Mouse (Mus musculus) hindbrain, embryonic 16.5 days (tissue): ENCODE measurements at regions not wholly inside any gene's neighbourhood (a gene's known extent, or its start where the extent isn't known, plus 50 kb on each side); places are given as distances from the start of the nearest gene placed in this dataset.

Source experiments
- ATAC-seq: fragments of 200-750 bp; cut with Nextera tagmentation; 2 replicates; pipeline ENCODE4 v1.8.0; 2017; ENCODE audit warnings: moderate TSS enrichment, moderate library complexity
- H3K27ac ChIP-seq: fragments of 300-500 bp; sonication (generic); 2 replicates; pipeline ENCODE4 v1.5.1; 2014; ENCODE audit warnings: low read depth, mild to moderate bottlenecking, control low read depth, low read length, moderate library complexity
- H3K27me3 ChIP-seq: fragments of 300-500 bp; sonication (generic); replicated peaks from 2 replicates; pipeline ENCODE4 v1.6.1; 2014; ENCODE audit warnings: low read length; ENCODE audit not compliant: control insufficient read depth, insufficient read depth
- H3K36me3 ChIP-seq: fragments of 300-500 bp; sonication (generic); 2 replicates; pipeline ENCODE4 v1.6.1; 2014; ENCODE audit warnings: mild to moderate bottlenecking, low read length, moderate library complexity, mixed read lengths; ENCODE audit not compliant: control insufficient read depth, insufficient read depth
- H3K4me1 ChIP-seq: fragments of 300-500 bp; sonication (generic); 2 replicates; pipeline ENCODE4 v1.6.1; 2014; ENCODE audit warnings: low read depth, low read length; ENCODE audit not compliant: control insufficient read depth, insufficient read depth
- H3K4me2 ChIP-seq: fragments of 300-500 bp; sonication (generic); 2 replicates; pipeline ENCODE4 v1.6.1; 2014; ENCODE audit warnings: mild to moderate bottlenecking, low read length, control low read depth, moderate library complexity
- H3K4me3 ChIP-seq: fragments of 300-500 bp; sonication (generic); 2 replicates; pipeline ENCODE4 v1.5.1; 2014; ENCODE audit warnings: mild to moderate bottlenecking, low read length, control low read depth, moderate library complexity
- H3K9ac ChIP-seq: fragments of 300-500 bp; sonication (generic); 2 replicates; pipeline ENCODE4 v1.6.1; 2014; ENCODE audit warnings: low read depth, mild to moderate bottlenecking, control low read depth, low read length, moderate library complexity
- H3K9me3 ChIP-seq: fragments of 300-500 bp; sonication (generic); 2 replicates; pipeline ENCODE4 v1.6.1; 2014; ENCODE audit warnings: mild to moderate bottlenecking, low read length, moderate library complexity; ENCODE audit not compliant: control insufficient read depth
- WGBS: fragments of 180-500 bp; shearing (Covaris S2); extraction: QIAGEN DNeasy Blood & Tissue Kit; methylation state at CpG from one replicate; pipeline ENCODE4 v1.1.7; 2014; 5-methylcytosine and 5-hydroxymethylcytosine counted together

DNA sequence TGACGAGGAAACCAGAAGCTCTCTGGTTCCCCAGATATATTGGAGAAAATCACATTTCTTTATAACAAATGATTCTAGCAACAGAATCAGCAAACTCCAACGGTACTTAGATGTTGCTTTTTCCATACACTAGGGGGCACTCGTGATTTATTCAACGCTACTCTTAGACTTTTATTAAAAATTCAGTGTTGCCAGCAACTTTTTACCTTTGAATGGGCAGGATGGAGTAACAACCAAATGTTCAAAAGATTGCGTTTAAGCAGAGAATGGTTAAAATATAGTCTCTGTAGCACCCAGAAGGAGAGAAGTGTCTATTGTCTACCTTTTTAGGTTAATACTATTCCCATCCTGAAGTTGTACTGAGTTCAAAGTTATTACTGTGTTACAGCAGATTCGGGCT, 715.4 kb upstream of the Cblb start:
- H3K4me1 ChIP-seq, result no peaks in the 10 kb centered on the region
- 18% methylated on average over 6 of the region's 6 CpGs for whole genome bisulfite sequencing
- H3K27ac ChIP-seq, result no peak overlapping the region
- no peak overlapping the region for H3K4me3 ChIP-seq
- no peaks in the 10 kb centered on the region for H3K9me3 ChIP-seq
- no peak for ATAC-seq
- H3K4me2 ChIP-seq, result no peak overlapping the region
- no peaks in the 10 kb centered on the region for H3K36me3 ChIP-seq
- H3K9ac ChIP-seq, result no peak overlapping the region
- H3K27me3 ChIP-seq, result no peaks in the 10 kb centered on the region

- 63% methylated on average over 1 of the region's 1 CpGs for WGBS
- no peaks in the 10 kb centered on the region for H3K4me1 ChIP-seq
- H3K4me2 ChIP-seq, result no peak overlapping the region
- no peak overlapping the region for H3K4me3 ChIP-seq
- no peaks in the 10 kb centered on the region for H3K36me3 ChIP-seq
- H3K27ac ChIP-seq, result no peak overlapping the region
- no peak for ATAC-seq
- H3K9me3 ChIP-seq, result no peaks in the 10 kb centered on the region
- H3K27me3 ChIP-seq, result no peaks in the 10 kb centered on the region
- no peak overlapping the region for H3K9ac ChIP-seq
Observed at GRCm38 (mm10) chr16:51332262-51332661, 698.8 kb upstream of the Cblb start.

GRCm38 (mm10) chr16:51334972-51335371, 696.1 kb upstream of the Cblb start:
- ATAC-seq, result peak; percentile 34; the same call in 1 of the 2 replicates

GRCm38 (mm10) chr16:51347120-51347519, 683.9 kb upstream of the Cblb start:
- H3K36me3 ChIP-seq, result no peaks in the 10 kb centered on the region
- no peak overlapping the region for H3K27ac ChIP-seq
- no peaks in the 10 kb centered on the region for H3K4me1 ChIP-seq
- no peak overlapping the region for H3K4me2 ChIP-seq
- no peak for ATAC-seq
- no peaks in the 10 kb centered on the region for H3K27me3 ChIP-seq
- no peak overlapping the region for H3K9ac ChIP-seq
- no peaks in the 10 kb centered on the region for H3K9me3 ChIP-seq
- no peak overlapping the region for H3K4me3 ChIP-seq

More at GRCm38 (mm10) chr16:51334972-51335371, 696.1 kb upstream of the Cblb start:
- Histone ChIP-seq H3K4me1 (no peaks in the 10 kb centered on the region), H3K9me3 (no peaks in the 10 kb centered on the region), H3K27me3 (no peaks in the 10 kb centered on the region), H3K9ac (no peak overlapping the region), H3K4me3 (no peak overlapping the region), H3K27ac (no peak overlapping the region), H3K36me3 (no peaks in the 10 kb centered on the region), H3K4me2 (no peak overlapping the region)
- 80% methylated on average over 7 of the region's 7 CpGs for WGBS

- H3K36me3 ChIP-seq, result no peaks in the 10 kb centered on the region
- 59% methylated on average over 4 of the region's 4 CpGs for WGBS
- no peaks in the 10 kb centered on the region for H3K4me1 ChIP-seq
- no peak overlapping the region for H3K27ac ChIP-seq
- no peaks in the 10 kb centered on the region for H3K27me3 ChIP-seq
- no peaks in the 10 kb centered on the region for H3K9me3 ChIP-seq
- no peak overlapping the region for H3K4me3 ChIP-seq
- no peak overlapping the region for H3K4me2 ChIP-seq
- peak; percentile 78 for ATAC-seq
- no peak overlapping the region for H3K9ac ChIP-seq
Observed at GRCm38 (mm10) chr16:51352151-51352550, 678.9 kb upstream of the Cblb start.

DNA sequence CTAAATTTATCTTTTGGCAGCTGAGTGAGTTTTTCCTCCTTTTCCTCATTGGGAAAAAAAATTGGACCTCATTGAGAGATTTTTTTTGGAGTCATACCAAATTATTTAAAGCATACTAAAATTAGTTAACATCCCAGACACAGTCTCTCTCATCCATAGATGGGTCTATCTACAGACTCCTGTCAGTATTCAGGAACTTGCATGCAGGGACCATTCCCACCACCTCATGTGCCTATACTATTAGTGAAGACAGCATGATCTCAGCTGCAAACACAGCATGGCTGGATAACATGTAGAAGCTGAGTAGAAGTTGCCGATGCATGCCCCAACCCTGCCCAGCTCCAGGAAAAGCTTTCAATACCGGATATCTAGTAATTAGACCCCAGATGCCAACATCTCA, 677.2 kb upstream of the Cblb start:
- H3K36me3 ChIP-seq, result no peaks in the 10 kb centered on the region
- H3K9ac ChIP-seq, result no peak overlapping the region
- H3K4me2 ChIP-seq, result no peak overlapping the region
- H3K4me3 ChIP-seq, result no peak overlapping the region
- no peaks in the 10 kb centered on the region for H3K4me1 ChIP-seq
- H3K9me3 ChIP-seq, result no peaks in the 10 kb centered on the region
- H3K27ac ChIP-seq, result no peak overlapping the region
- H3K27me3 ChIP-seq, result no peaks in the 10 kb centered on the region
- WGBS, result 59% methylated on average over 2 of the region's 2 CpGs
- no peak for ATAC-seq

DNA sequence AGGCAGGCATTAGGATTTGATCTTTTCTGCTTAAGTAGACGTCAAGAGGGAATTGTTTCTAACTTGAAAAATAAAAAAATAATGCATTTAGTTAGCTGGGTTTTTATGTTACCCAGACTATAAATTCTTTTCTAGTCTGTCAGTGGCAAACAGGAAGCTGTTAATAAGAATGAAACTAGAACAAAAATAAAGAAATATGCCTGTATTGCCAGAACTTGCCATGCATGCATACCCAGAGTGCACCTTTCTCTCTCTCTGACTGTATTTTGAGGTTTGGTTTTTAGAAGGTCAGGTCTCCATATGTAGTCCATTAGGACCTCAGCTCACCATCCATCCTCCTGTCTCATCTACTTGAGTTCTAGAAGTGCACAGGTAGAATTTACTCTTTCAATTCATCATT, 661.0 kb upstream of the Cblb start:
- WGBS, result 72% methylated on average over 1 of the region's 1 CpGs
- no peaks in the 10 kb centered on the region for H3K27me3 ChIP-seq
- no peak overlapping the region for H3K4me2 ChIP-seq
- no peaks in the 10 kb centered on the region for H3K9me3 ChIP-seq
- H3K4me3 ChIP-seq, result no peak overlapping the region
- H3K9ac ChIP-seq, result no peak overlapping the region
- no peak overlapping the region for H3K27ac ChIP-seq
- ATAC-seq, result no peak
- no peaks in the 10 kb centered on the region for H3K36me3 ChIP-seq
- no peaks in the 10 kb centered on the region for H3K4me1 ChIP-seq

DNA sequence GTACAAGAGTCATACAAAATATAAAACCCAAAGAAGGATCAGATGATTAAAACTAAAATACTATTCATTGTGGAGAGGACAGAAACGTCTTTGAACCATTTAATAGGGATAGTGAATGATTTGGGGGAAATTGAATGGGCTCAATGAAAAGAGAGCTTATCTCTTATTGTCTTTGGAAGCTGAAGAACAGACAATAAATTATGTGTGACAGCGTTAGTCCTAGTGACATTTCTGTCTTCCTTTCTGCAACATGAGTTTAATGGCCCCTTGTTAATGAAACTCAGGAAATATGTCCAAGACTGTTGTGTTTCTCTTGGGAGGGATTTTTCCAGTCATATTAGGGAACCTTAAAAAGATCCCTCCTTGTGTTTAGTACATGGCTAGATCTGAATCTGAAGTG, 644.6 kb upstream of the Cblb start:
- no peak overlapping the region for H3K9ac ChIP-seq
- ATAC-seq, result no peak
- WGBS, result 16% methylated on average over 2 of the region's 2 CpGs
- no peaks in the 10 kb centered on the region for H3K4me1 ChIP-seq
- H3K9me3 ChIP-seq, result no peaks in the 10 kb centered on the region
- no peaks in the 10 kb centered on the region for H3K36me3 ChIP-seq
- H3K4me2 ChIP-seq, result no peak overlapping the region
- H3K4me3 ChIP-seq, result no peak overlapping the region
- no peaks in the 10 kb centered on the region for H3K27me3 ChIP-seq
- no peak overlapping the region for H3K27ac ChIP-seq

DNA sequence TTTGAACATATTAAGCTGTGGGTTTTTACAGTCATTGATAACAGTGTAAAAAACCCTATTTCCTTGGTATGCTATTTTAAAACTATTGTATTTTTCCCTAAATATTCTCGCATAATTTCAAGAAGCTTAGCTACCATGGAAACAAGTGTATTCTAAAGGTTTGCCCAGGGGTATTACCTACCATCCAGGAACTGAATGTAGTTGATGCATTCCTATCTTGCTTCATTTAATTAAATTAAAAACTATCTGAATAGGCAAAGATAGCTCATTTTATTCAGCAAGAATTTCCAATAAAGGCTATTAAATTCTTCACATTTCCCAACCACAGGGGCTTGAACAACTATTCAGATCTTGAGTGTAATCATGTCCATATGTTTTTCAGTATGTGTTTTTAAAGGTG, 643.5 kb upstream of the Cblb start:
- H3K36me3 ChIP-seq, result no peaks in the 10 kb centered on the region
- no peak overlapping the region for H3K9ac ChIP-seq
- ATAC-seq, result no peak
- H3K27me3 ChIP-seq, result no peaks in the 10 kb centered on the region
- 70% methylated on average over 1 of the region's 1 CpGs for WGBS
- no peak overlapping the region for H3K4me2 ChIP-seq
- no peaks in the 10 kb centered on the region for H3K9me3 ChIP-seq
- no peaks in the 10 kb centered on the region for H3K4me1 ChIP-seq
- H3K4me3 ChIP-seq, result no peak overlapping the region
- H3K27ac ChIP-seq, result no peak overlapping the region

DNA sequence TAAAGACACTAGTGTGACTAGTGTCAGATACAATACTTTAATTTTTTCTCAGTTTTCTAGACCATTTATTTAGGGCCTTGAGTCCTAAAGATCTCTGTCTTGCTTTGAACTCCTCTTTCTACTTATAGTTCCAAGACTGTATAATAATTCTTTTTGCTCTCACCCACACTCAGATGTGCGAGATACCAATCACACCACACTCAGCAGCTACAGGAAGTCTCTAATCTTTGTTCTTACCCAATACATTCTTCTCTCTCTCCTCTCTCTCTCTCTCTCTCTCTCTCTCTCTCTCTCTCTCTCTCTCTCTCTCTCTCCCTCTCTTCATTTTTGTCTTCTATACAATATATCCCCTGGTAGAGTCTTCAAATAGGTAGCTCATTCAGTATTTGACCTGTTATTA, 637.2 kb upstream of the Cblb start:
- no peak overlapping the region for H3K9ac ChIP-seq
- no peak overlapping the region for H3K4me3 ChIP-seq
- no peak for ATAC-seq
- no peak overlapping the region for H3K27ac ChIP-seq
- H3K27me3 ChIP-seq, result no peaks in the 10 kb centered on the region
- H3K4me1 ChIP-seq, result no peaks in the 10 kb centered on the region
- H3K4me2 ChIP-seq, result no peak overlapping the region
- H3K9me3 ChIP-seq, result no peaks in the 10 kb centered on the region
- no peaks in the 10 kb centered on the region for H3K36me3 ChIP-seq
- WGBS, result 92% methylated on average over 1 of the region's 1 CpGs
